Mouse (Mus musculus): ENCODE measurements at regions not wholly inside any gene's neighbourhood (a gene's known extent, or its start where the extent isn't known, plus 50 kb on each side); places are given as distances from the start of the nearest gene placed in this dataset.

- DNase-seq: no peak
These were observed 107.4 kb upstream of the Insig1 start for GRCm38 (mm10) chr5:27963765-27964164.

DNA sequence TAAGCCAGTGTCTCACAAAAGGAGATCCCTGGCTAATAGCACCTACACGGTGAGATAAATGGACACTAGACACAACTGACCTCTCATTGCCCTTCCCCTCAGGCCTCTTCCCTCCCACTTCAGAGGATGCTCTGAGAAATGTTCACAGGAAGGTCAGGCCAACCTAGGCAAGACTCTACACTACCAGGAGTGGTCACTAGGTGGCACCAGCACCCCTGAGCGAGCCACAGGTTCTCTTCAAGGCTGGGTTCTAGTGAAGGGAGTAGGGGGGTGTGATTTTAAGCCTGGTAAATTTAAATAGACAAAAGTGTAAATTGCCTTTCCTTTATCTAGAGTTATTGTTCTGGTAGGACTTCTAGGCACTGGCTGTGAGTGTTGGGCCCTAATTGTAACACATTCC lies 76.0 kb upstream of the Insig1 start:
- peak; percentile 92 to 93 for DNase-seq

DNA sequence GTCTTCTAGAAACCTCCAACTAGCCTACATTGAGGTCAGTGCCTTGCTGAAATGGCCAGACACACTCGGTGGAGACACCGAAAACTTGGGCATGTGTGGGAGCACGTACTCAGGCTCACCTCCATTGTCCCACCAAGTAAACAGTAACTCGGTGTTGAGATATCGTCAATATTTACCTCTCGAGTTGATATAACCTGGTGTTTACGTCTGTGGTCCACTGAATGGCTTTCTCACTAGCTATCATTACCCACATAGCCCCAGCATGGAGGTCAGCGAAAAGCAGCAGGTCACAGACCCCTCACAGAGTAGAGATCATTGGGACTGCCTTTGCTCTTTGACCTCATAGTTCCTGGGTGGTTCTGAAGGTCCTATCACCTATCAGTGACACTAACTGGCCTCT lies 73.4 kb upstream of the Insig1 start:
- DNase-seq: no peak

DNA sequence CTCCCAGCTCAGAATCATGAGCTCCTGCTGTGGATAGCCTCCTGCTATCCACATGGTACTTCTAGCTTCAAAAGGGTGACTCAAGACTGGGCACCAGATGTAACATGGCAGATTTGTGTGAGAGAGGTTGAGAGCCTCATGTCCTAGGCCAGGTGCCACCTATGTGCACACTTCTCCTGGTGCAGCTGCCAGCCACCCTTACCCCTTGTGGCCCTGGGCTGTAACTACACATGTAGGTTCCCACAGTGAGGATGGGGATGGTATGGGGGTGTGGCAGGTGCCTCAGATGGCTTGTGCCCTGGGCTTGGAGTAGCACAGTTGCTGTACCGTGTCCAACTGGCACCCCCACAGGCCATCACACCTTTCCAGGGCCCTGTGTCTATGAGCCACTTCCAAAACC lies 68.2 kb upstream of the Insig1 start:
- peak; percentile 9 for DNase-seq

DNA sequence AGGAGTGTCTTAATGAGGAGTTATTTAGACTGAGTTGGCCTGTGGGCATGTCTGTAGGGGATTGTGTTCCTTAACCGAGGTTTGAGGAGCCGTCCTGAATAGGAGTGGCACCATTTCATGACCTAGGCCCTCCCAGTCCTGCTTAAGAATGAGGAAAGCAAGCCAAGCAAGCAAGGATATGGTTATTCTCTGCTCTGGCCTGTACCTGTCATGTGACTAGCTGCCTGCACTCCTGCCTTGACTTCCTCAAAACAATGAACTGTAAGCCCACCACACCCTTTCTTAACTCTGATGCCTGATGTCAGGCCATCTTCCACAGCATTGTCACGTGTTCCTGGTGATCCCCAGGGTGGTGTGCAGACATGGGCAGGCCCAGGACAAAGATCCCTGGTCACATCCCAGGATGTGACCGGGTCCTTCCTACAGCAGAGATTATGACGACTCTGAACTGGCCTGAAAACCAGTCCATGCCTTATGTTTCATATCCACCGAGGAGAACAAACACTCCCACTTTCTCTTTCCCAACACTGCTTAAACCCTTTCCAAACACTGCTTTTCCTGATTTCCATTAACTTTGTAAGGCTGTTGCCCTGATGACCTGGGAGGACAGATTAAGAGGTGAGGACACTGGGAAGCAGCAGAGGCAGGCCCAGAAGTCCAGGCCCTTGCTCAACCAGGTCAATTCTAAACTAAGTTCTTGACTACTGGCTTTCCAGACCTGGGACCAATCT lies 67.2 kb upstream of the Insig1 start:
- no peak for DNase-seq

DNA sequence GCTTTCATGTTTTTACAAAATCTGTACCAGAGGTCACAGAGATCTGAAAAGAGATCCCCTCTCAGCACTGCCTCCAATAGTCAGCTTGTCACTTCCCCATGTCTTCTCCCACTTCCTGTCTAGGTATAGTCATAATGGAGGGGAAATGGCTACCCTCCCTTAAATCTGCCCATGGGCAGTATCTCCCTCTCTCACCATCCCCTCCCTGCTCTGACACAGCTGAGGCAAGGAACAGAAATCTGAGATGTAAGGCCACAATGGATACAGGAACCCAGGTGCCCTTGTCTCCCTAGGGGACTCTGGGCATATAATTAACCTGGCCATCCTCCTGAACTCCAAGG lies 66.7 kb upstream of the Insig1 start:
- no peak for DNase-seq

DNA sequence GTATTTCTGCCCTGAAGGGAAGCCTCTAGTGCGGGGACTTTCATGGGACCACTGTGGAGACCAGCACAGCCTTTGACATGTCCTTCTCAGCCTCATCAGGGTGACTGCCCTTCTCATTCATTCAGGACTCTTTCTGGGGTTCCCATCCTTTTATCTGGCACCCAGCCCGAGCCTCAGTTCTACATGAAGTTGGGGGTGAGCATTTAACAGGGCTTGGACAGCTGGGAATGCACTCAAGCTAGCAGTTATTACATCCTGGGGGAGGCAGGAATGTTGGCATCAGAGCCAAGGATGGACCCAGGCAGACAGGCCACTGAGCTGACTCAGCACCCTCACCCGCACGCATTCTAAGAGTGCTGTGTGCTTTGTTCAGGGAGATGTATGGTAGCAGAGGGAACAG lies 61.8 kb upstream of the Insig1 start:
- peak; percentile 5 to 13 for DNase-seq

- no peak for DNase-seq
These were observed 61.3 kb upstream of the Insig1 start for GRCm38 (mm10) chr5:28009871-28010270.

GRCm38 (mm10) chr5:28010529-28010928 lies 60.6 kb upstream of the Insig1 start:
- no peak for DNase-seq

DNA sequence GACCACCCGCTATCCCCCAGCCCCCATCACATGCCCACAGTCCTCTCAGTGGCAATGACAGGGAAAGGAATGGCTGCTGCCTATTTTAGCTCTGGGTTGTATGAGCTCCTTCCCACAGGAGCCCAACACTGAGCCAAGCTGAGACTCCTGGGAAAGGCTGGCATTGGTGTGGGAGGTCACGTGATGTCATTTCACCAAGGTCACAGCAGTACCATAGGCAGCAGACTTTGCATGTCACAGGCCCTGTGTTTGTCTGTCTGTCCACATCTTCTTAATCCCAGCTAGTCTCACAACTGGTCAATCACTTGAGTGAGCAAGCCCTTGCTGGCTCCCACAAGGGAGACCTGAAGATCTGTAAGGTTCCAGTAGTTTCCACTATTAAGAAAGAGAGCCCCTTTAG lies 58.7 kb upstream of the Insig1 start:
- no peak for DNase-seq

GRCm38 (mm10) chr5:28013619-28014273 lies 57.4 kb upstream of the Insig1 start:
- no peak for DNase-seq

DNA sequence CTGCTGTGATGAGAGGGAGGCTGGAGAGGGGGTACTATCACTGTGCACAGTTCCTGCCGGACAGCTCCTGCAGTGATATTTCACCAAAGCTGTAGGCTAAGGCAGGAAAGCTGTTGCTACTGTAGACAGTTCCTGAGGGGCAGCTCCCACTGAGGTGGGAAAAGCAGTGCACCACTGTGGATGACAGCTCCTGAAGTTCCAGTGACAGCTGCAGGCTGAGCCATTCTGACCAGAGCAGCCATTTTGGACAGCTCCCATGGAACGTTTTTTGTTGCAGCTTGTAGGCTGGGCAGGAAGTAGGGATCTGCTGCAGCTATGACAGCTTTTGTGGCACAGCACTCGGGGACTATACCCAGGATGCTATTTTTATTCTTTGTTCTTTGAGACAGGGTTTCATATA lies 51.3 kb upstream of the Insig1 start:
- no peak for DNase-seq

Data from cerebellum, postnatal 14 days (tissue).